Mouse (Mus musculus) gastrocnemius, adult 2 months (tissue): ENCODE results near the gene Serpinb1c. TPM values are rescaled to one million over a fixed set of nuclear protein-coding genes. Genes with fewer than 3 reads are reported as not detected.
"Not testable (repeated sequence)": the region's sequence is repeated elsewhere in the genome, so short reads cannot be mapped to it uniquely, and the experiment has no call there.

Experiments used
- DNase-seq: peaks from one replicate; pipeline ENCODE4 v3.0.0; 2022
- H3K27ac ChIP-seq: fragments of 200-600 bp; 2 replicates; pipeline ENCODE4 v1.8.1; 2022; ENCODE audit warnings: mild to moderate bottlenecking
- H3K4me3 ChIP-seq: fragments of 200-600 bp; 2 replicates; pipeline ENCODE4 v1.8.1; 2022; ENCODE audit warnings: mild to moderate bottlenecking, moderate library complexity
- CTCF ChIP-seq: fragments of 200-600 bp; IDR thresholded peaks from 2 replicates; pipeline ENCODE4 v1.8.1; 2022; ENCODE audit warnings: antibody characterized with exemption, mild to moderate bottlenecking, moderate library complexity
- intact Hi-C: fragments of 180-260 bp; cut with DNase I; formaldehyde crosslinking; loops from one replicate; pipeline ENCODE4 v1.15.1; 2025
- total RNA-seq, 2 experiments: library from RNA; stranded (reverse); gene quantifications; 2 replicates each; pipeline ENCODE4 v1.2.3; 2021

The Serpinb1c gene
- total RNA-seq, 2 experiments from 2014 or later = 1.6 to 2.3 TPM

DNA sequence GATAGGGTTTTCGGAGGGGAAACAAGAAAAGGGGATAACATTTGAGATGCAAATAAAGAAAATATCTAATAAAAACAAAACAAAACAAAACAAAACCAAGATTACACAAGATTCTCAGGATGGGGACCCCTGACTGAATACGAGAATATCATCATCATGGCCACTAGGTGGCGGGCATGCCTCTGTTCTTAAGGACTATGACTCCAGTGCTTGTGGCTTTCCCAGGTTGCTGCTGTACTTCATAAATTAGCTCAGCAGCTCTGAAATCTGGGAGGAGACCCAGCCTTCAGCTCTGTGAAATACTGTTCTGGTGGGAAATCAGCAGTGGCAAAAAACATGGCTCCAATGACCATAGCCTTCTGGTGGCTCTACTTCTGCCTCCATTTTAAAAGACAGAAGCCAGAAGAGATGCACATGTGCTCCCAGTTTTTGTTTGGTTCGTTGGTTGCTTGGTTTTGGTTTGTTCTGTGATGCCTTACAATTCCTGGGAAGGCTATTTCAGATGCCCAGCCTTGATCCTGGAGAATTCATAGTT, 4.5 kb upstream of the Serpinb1c start:
- DNase-seq = peak; percentile 74
- no peak overlapping the region for H3K27ac ChIP-seq
- peak; percentile 88 for TF ChIP-seq CTCF
- H3K4me3 ChIP-seq = no peak overlapping the region
- intact Hi-C loops = loop anchor here (1.0 to 5.0 kb wide), 4 partner anchors 36 to 173 kb away; partner anchors contain the start of genes Serpinb6b and Serpinb9

DNA sequence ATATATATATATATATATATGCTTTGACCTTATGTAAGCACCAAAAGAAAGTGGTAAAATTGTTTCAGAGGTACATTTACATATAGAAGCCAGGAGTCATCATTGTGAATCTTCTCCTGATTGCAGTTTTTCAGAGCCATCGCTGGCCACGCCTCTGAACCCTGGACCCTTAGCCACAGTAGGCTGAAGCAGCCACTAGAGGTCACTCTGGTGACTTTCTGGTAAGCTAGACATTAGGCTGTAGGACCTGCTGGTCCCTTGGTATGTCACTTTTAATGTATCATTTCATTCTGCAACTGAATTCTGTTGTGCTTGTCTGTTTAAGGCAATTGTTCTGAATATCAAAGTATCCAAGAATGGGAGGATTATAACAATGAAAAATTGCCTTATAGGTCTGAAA, 2.6 kb upstream of the Serpinb1c start:
- peak; percentile 50 for DNase-seq
- intact Hi-C loops = loop anchor here (5.0 kb wide), 1 partner anchor 102 kb away; the partner anchor contains the start of gene Serpinb9

DNA sequence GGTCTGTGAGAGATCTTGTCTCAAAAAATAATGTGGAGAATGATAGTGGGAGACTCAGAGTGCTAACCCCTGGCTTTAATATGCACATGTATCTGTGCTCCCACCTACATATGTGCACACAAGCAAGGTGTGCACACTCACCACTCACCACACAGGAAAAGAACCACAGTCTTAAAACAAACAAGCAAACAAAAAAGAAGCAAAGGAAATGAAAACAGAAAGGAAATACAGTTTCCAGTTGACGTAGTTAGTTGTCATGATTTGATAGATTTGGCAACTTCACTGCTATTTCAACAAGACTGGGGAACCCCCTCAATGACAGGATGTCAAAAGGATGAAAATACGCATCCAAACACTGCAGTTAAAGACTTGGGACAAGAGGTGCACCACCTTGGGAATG, 1.1 kb upstream of the Serpinb1c start:
- H3K27ac ChIP-seq, intact Hi-C loops, DNase-seq, H3K4me3 ChIP-seq: not testable (repeated sequence)

More for the DNA sequence above, 2.6 kb upstream of the Serpinb1c start:
- peak; percentile 77 for TF ChIP-seq CTCF
- Histone ChIP-seq H3K4me3 (no peak overlapping the region), H3K27ac (no peak overlapping the region)

DNA sequence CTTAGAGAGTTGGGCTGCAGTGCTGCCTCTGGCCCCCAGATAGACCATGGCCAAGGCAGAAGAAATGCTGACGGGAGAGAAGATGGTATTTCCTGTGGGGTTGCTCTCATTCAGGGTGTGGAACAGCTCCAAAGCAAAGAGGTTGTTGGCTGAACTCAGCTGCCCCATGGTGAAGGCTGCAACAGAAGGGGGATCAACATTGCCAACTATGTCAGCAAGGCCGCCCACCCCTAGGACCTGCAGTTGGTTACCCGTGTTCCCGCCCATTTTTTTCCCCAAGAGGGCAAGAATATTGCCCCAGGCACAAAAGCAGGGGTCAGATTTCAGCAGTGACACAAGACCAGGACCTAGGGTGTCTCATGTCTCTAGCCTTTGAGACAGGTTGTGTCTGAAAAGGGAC, 1.1 kb downstream of the Serpinb1c start:
- no peak overlapping the region for H3K4me3 ChIP-seq
- intact Hi-C loops = no loop called here
- no peak for TF ChIP-seq CTCF
- peak; percentile 21 for DNase-seq
- H3K27ac ChIP-seq = no peak overlapping the region

DNA sequence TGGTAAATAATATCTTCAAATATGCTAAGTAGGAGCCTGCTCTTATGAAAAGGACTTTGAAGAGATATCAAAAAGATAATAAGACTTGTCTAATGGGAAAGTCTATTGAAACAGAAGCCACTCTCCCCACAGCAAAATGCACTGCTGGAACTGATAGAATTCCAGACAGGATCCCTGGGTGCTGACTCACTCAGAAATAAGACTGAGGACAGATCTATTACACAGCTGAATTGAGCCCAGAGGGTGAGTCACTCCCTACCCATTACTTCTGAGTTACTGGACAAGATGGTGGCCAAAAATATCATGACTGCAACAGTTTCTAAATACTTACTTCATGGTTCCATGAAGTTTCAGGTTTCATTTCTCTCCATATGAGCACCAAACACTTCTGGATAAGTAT, 13.3 kb downstream of the Serpinb1c start:
- DNase-seq = peak; percentile 26
- TF ChIP-seq CTCF = no peak
- Histone ChIP-seq H3K27ac (peak overlapping the region; percentile 39), H3K4me3 (no peak overlapping the region)
- intact Hi-C loops = no loop called here

DNA sequence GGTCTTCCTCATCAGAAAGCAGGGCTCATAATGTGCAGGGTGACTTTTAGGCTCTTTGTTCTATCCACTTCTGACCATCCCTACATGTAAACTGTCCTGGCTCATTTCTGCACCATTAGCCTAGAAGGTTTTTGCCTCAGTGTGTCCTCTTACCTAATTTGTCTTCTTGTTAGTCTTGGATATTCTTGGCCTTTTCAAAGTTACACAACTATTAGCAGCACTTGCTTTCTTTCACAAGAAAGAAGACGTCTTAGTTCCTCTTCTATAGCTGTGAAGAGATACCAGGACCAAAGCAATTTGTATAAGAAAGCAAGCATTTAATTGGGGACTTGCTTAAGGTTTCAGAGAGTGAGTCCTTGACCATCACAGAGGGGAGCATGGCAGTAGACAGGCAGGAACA, 24.1 kb downstream of the Serpinb1c start:
- DNase-seq = no peak
- intact Hi-C loops = no loop called here
- H3K27ac ChIP-seq = no peak overlapping the region
- H3K4me3 ChIP-seq = no peak overlapping the region
- no peak for TF ChIP-seq CTCF

DNA sequence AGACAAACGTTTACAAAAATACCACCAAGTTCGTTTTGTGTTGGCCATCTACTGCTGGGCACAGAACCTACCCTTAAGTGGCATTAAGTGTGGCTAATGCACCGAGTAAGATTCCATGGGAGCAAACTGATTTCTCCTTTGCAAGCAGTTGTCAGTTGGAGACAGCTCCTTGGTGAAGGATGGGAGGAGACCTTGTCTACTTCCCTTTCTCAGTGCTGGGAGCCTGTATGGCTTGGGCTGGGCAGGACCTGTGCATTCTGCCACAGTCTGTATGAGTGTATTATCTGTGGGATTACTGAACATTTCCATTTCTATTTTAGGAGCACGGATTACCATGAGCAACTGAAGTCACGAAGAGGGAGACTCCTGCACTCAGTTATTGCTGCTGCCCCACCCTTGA, 29.2 kb downstream of the Serpinb1c start:
- intact Hi-C loops = no loop called here
- TF ChIP-seq CTCF = no peak
- DNase-seq = no peak
- Histone ChIP-seq H3K27ac (no peak overlapping the region), H3K4me3 (no peak overlapping the region)

DNA sequence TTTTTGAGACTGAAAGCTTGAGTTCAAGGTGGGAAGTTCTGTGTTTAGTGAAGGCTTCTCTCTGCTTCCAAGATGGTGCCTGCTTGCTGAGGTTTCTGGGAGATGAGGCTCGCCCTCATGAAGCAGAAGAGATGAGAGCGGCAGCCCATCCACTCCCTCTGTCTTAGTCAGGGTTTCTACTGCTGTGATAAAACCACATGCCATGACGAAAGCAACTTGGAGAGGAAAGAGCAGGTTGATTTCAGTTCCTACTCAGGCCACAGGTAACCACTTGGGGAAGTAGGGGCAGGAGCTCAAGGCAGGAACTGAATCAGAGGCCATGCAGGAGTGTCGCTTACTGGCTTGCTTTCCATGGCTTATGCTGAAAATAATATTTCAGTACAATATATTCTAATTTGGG, 29.8 kb downstream of the Serpinb1c start:
- intact Hi-C loops, H3K27ac ChIP-seq, H3K4me3 ChIP-seq, DNase-seq: not testable (repeated sequence)

DNA sequence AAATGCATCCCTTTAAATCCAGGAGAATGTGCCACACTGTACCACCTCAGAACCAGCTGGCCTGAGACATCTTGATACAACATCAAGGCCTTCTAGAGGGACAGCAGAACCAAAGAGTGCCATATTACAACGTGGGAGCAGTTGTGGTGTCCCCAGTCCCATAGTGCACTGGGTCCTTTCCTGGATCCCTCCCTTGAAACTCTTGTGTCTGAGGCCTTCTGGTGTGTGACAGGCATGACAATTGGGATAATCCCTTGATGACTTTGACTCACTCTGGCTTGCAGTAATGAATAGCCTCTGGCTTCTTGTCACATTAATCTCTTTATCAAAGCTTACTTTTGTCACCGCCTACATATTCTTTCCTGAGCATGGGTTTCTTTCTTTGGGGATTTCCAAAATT, 31.0 kb downstream of the Serpinb1c start:
- Histone ChIP-seq H3K4me3 (no peak overlapping the region), H3K27ac (no peak overlapping the region)
- intact Hi-C loops = loop anchor here (2.0 kb wide), 1 partner anchor 36 kb away; no protein-coding TSS in a partner anchor
- no peak for DNase-seq
- no peak for TF ChIP-seq CTCF

DNA sequence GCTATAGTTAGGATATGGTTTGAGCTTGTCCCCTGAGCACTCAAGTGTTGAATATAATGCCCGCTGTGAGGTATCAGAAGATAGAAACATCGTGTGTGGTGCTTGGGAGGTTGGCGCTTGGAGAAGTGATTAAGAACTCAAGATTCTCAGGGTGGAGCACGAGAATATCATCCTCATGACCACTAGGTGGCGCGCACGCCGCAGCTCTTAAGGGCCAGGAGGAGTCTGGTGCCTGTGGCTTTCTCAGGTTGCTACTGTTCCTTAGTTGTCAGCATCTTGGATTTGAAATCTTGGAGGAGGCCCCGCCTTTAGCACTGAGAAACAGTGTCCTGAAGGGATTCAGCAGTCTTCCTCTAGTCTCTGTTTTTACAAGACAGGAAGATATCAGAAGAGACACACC, 31.5 kb downstream of the Serpinb1c start:
- peak; percentile 95 for TF ChIP-seq CTCF
- Histone ChIP-seq H3K27ac (no peak overlapping the region), H3K4me3 (no peak overlapping the region)
- peak; percentile 85 for DNase-seq
- intact Hi-C loops = loop anchor here (2.0 kb wide), 1 partner anchor 36 kb away; no protein-coding TSS in a partner anchor

DNA sequence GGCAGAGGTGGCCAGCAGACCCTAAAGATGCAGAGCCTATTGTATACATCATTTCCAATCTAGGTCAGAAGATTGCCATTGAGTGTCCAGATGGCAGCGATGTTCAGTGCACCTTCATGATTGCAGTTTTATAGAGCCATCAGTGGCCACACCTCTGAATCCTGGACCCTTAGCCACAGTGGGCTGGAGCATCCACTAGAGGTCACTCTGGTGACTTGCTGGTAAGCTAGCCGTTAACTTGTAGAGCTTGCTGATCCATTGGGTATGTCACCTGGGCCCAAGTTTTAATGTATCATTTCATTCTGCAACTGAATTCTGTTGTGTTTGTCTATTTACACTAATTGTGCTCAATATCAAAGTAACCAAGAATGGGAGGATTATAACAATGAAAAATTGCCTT, 32.4 kb downstream of the Serpinb1c start:
- DNase-seq = no peak
- Histone ChIP-seq H3K4me3 (no peak overlapping the region), H3K27ac (no peak overlapping the region)
- intact Hi-C loops = no loop called here
- TF ChIP-seq CTCF = peak; percentile 48

DNA sequence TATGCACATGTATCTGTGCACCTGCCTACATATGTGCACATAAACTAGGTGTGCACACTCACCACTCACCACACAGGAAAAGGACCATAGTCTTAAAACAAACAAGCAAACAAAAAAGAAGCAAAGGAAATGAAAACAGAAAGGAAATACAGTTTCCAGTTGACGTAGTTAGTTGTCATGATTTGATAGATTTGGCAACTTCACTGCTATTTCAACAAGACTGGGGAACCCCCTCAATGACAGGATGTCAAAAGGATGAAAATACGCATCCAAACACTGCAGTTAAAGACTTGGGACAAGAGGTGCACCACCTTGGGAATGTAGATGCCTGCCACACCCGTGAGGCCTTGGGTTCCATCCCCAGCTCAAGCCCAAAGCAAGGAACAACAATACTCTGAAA, 33.5 kb downstream of the Serpinb1c start:
- intact Hi-C loops, DNase-seq, H3K27ac ChIP-seq, H3K4me3 ChIP-seq: not testable (repeated sequence)

DNA sequence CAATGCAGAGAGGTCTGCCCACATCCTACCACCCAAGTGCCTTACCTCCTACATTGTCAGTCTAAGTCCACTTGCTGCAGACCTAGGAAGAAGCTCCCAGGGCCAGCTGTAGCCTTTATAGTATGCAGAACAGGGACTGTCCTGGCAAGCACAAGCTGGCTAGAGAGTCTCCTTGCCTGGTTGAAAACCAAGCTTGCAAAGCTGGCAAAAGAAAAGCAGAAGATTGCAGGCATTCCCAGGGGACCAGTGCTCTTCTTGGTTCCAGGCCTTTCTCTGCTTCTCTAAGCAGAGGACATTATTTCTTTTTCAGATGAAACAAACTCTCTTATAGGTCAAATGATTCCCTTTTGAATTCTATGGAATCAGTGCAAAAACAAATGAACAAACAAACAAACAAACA, 34.6 kb downstream of the Serpinb1c start:
- no peak overlapping the region for H3K27ac ChIP-seq
- intact Hi-C loops = no loop called here
- no peak for DNase-seq
- no peak for TF ChIP-seq CTCF
- no peak overlapping the region for H3K4me3 ChIP-seq

DNA sequence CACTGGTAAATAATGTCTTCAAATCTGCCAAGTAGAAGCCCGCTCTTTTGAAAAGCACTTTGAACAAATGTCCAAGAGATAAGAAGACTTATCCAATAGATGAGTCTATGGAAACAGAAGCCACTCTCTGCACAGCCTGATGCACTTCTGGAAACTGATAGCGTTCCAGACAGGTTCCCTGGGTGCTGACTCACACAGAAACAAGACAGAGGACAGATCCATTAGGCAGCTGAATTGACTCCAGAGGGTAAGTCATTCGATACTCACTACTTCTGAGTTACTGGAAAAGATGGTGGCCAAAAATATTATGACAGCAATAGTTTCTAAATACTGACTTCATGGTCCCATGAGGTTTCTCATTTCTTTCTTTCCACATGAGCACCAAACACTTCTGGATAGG, 37.2 kb downstream of the Serpinb1c start:
- no peak for TF ChIP-seq CTCF
- Histone ChIP-seq H3K27ac (peak overlapping the region; percentile 28; the same call in 1 of the 2 replicates), H3K4me3 (no peak overlapping the region)
- DNase-seq = peak; percentile 44
- intact Hi-C loops = no loop called here
